Mouse (Mus musculus) forebrain, embryonic 12.5 days (tissue): Measurements from ENCODE around the gene Cbr1. TPM values are rescaled to one million over a fixed set of nuclear protein-coding genes. Genes with fewer than 3 reads are reported as not detected.

Source experiments
- ATAC-seq: fragments of 200-750 bp; cut with Nextera tagmentation; 2 replicates; pipeline ENCODE4 v1.8.0; 2017; ENCODE audit warnings: moderate TSS enrichment; ENCODE audit not compliant: low FRiP score
- H3K27ac ChIP-seq: fragments of 300-500 bp; sonication (generic); 2 replicates; pipeline ENCODE4 v1.5.1; 2016; ENCODE audit warnings: mild to moderate bottlenecking
- H3K27me3 ChIP-seq: fragments of 300-500 bp; sonication (generic); 2 replicates; pipeline ENCODE4 v1.6.1; 2016; ENCODE audit warnings: mild to moderate bottlenecking
- H3K36me3 ChIP-seq: fragments of 300-500 bp; sonication (generic); replicated peaks from 2 replicates; pipeline ENCODE4 v1.6.1; 2016; ENCODE audit warnings: mild to moderate bottlenecking
- H3K4me1 ChIP-seq: fragments of 300-500 bp; sonication (generic); 2 replicates; pipeline ENCODE4 v1.6.1; 2016
- H3K4me2 ChIP-seq: fragments of 300-500 bp; sonication (generic); 2 replicates; pipeline ENCODE4 v1.6.1; 2016; ENCODE audit warnings: mild to moderate bottlenecking, moderate library complexity
- H3K4me3 ChIP-seq: fragments of 300-500 bp; sonication (generic); replicated peaks from 2 replicates; pipeline ENCODE4 v1.5.1; 2016; ENCODE audit warnings: mild to moderate bottlenecking
- H3K9ac ChIP-seq: fragments of 300-500 bp; sonication (generic); 2 replicates; pipeline ENCODE4 v1.6.1; 2016; ENCODE audit warnings: mild to moderate bottlenecking
- H3K9me3 ChIP-seq: fragments of 300-500 bp; sonication (generic); 2 replicates; pipeline ENCODE4 v1.6.1; 2016
- WGBS: fragments of 180-500 bp; shearing (Covaris S2); methylation state at CpG from one replicate; pipeline ENCODE4 v1.1.7; 2016; 5-methylcytosine and 5-hydroxymethylcytosine counted together
- polyA plus RNA-seq: library from polyadenylated mRNA; unstranded; fragments of >200 nt; fragmentation: Nextera tagmentation; extraction: Ambion mirVana; gene quantifications from 2 replicates; pipeline ENCODE4 v1.2.1, GENCODE M21; 2016

The Cbr1 gene
- polyA plus RNA-seq, result 108 and 112 TPM in 2 replicates

GRCm38 (mm10) chr16:93605553-93605952 lies at the start of gene Cbr1:
Cbr1 (plus strand) TSS chr16:93605853.
- Histone ChIP-seq H3K9me3 (no peaks in the 10 kb centered on the region), H3K36me3 (peaks cover 6% of the 10 kb centered on the region; the same call in 1 of the 2 replicates), H3K4me1 (peaks cover 26% of the 10 kb centered on the region), H3K4me3 (peak within 1 kb of the TSS; percentile 62), H3K27ac (no peak within 1 kb of the TSS), H3K9ac (no peak within 1 kb of the TSS), H3K4me2 (peak within 1 kb of the TSS; percentile 90), H3K27me3 (peaks cover 4% of the 10 kb centered on the region; the same call in 1 of the 2 replicates)
- 69% methylated on average over 4 of the region's 4 CpGs for WGBS
- no peak for ATAC-seq

GRCm38 (mm10) chr16:93557646-93558045 lies 48.0 kb upstream of the Cbr1 start:
- H3K4me3 ChIP-seq, result no peak overlapping the region
- H3K9ac ChIP-seq, result no peak overlapping the region
- H3K27ac ChIP-seq, result no peak overlapping the region
- H3K4me1 ChIP-seq, result no peaks in the 10 kb centered on the region
- no peaks in the 10 kb centered on the region for H3K36me3 ChIP-seq
- H3K4me2 ChIP-seq, result no peak overlapping the region
- 75% methylated on average over 8 of the region's 8 CpGs for WGBS
- no peak for ATAC-seq
- H3K27me3 ChIP-seq, result peaks cover 12% of the 10 kb centered on the region; the same call in 1 of the 2 replicates
- no peaks in the 10 kb centered on the region for H3K9me3 ChIP-seq

- no peaks in the 10 kb centered on the region for H3K4me1 ChIP-seq
- no peaks in the 10 kb centered on the region for H3K9me3 ChIP-seq
- ATAC-seq, result no peak
- H3K4me2 ChIP-seq, result peak overlapping the region; percentile 21; the same call in 1 of the 2 replicates
- H3K27ac ChIP-seq, result no peak overlapping the region
- H3K4me3 ChIP-seq, result no peak overlapping the region
- peaks cover 12% of the 10 kb centered on the region; the same call in 1 of the 2 replicates for H3K27me3 ChIP-seq
- WGBS, result 7% methylated on average over 12 of the region's 12 CpGs
- H3K9ac ChIP-seq, result no peak overlapping the region
- no peaks in the 10 kb centered on the region for H3K36me3 ChIP-seq
Measured at GRCm38 (mm10) chr16:93558499-93558898, 47.2 kb upstream of the Cbr1 start.

- Histone ChIP-seq H3K9me3 (no peaks in the 10 kb centered on the region), H3K4me1 (peaks cover 8% of the 10 kb centered on the region; the same call in 1 of the 2 replicates), H3K9ac (no peak overlapping the region), H3K27ac (no peak overlapping the region), H3K27me3 (peaks cover 4% of the 10 kb centered on the region; the same call in 1 of the 2 replicates), H3K4me2 (no peak overlapping the region), H3K4me3 (no peak overlapping the region), H3K36me3 (no peaks in the 10 kb centered on the region)
- 91% methylated on average over 6 of the region's 6 CpGs for WGBS
- no peak for ATAC-seq
Measured at GRCm38 (mm10) chr16:93572383-93572782, 33.3 kb upstream of the Cbr1 start.

GRCm38 (mm10) chr16:93573434-93573833 lies 32.2 kb upstream of the Cbr1 start:
- no peak overlapping the region for H3K27ac ChIP-seq
- no peak for ATAC-seq
- no peak overlapping the region for H3K4me3 ChIP-seq
- H3K36me3 ChIP-seq, result no peaks in the 10 kb centered on the region
- H3K27me3 ChIP-seq, result peaks cover 4% of the 10 kb centered on the region; the same call in 1 of the 2 replicates
- H3K4me1 ChIP-seq, result peaks cover 8% of the 10 kb centered on the region; the same call in 1 of the 2 replicates
- H3K4me2 ChIP-seq, result no peak overlapping the region
- no peak overlapping the region for H3K9ac ChIP-seq
- H3K9me3 ChIP-seq, result no peaks in the 10 kb centered on the region
- 88% methylated on average over 5 of the region's 5 CpGs for WGBS

GRCm38 (mm10) chr16:93574521-93575191 lies 31.0 kb upstream of the Cbr1 start:
- Histone ChIP-seq H3K9ac (no peak overlapping the region), H3K4me1 (peaks cover 8% of the 10 kb centered on the region; the same call in 1 of the 2 replicates), H3K4me3 (no peak overlapping the region), H3K36me3 (no peaks in the 10 kb centered on the region), H3K4me2 (no peak overlapping the region), H3K27ac (no peak overlapping the region), H3K9me3 (no peaks in the 10 kb centered on the region), H3K27me3 (peaks cover 4% of the 10 kb centered on the region; the same call in 1 of the 2 replicates)
- WGBS, result 61% methylated on average over 18 of the region's 18 CpGs
- ATAC-seq, result no peak

GRCm38 (mm10) chr16:93575574-93575973 lies 30.1 kb upstream of the Cbr1 start:
- H3K9ac ChIP-seq, result no peak overlapping the region
- 90% methylated on average over 5 of the region's 5 CpGs for WGBS
- H3K9me3 ChIP-seq, result no peaks in the 10 kb centered on the region
- H3K4me3 ChIP-seq, result no peak overlapping the region
- H3K4me2 ChIP-seq, result no peak overlapping the region
- peaks cover 8% of the 10 kb centered on the region; the same call in 1 of the 2 replicates for H3K4me1 ChIP-seq
- peaks cover 4% of the 10 kb centered on the region; the same call in 1 of the 2 replicates for H3K27me3 ChIP-seq
- no peaks in the 10 kb centered on the region for H3K36me3 ChIP-seq
- H3K27ac ChIP-seq, result no peak overlapping the region
- no peak for ATAC-seq

- Histone ChIP-seq H3K4me1 (peaks cover 8% of the 10 kb centered on the region; the same call in 1 of the 2 replicates), H3K4me3 (no peak overlapping the region), H3K27me3 (peaks cover 4% of the 10 kb centered on the region; the same call in 1 of the 2 replicates), H3K4me2 (no peak overlapping the region), H3K36me3 (no peaks in the 10 kb centered on the region), H3K27ac (no peak overlapping the region), H3K9ac (no peak overlapping the region), H3K9me3 (no peaks in the 10 kb centered on the region)
- 0 out of 2 replicates have a peak, but pooled peaks have one; percentile 60 for ATAC-seq
- WGBS, result 36% methylated on average over 14 of the region's 14 CpGs
Measured at GRCm38 (mm10) chr16:93576412-93577082, 29.1 kb upstream of the Cbr1 start.

GRCm38 (mm10) chr16:93578346-93579005 lies 27.2 kb upstream of the Cbr1 start:
- 87% methylated on average over 8 of the region's 8 CpGs for WGBS
- no peaks in the 10 kb centered on the region for H3K9me3 ChIP-seq
- H3K27ac ChIP-seq, result no peak overlapping the region
- H3K4me2 ChIP-seq, result no peak overlapping the region
- no peak overlapping the region for H3K4me3 ChIP-seq
- ATAC-seq, result no peak
- no peaks in the 10 kb centered on the region for H3K36me3 ChIP-seq
- H3K27me3 ChIP-seq, result peaks cover 4% of the 10 kb centered on the region; the same call in 1 of the 2 replicates
- no peak overlapping the region for H3K9ac ChIP-seq
- peaks cover 8% of the 10 kb centered on the region; the same call in 1 of the 2 replicates for H3K4me1 ChIP-seq

GRCm38 (mm10) chr16:93581125-93581524 lies 24.5 kb upstream of the Cbr1 start:
- Histone ChIP-seq H3K27ac (no peak overlapping the region), H3K4me1 (0 out of 2 replicates have a peak, but pooled peaks cover 3% of the 10 kb centered on the region), H3K9me3 (no peaks in the 10 kb centered on the region), H3K36me3 (peaks cover 9% of the 10 kb centered on the region), H3K4me3 (no peak overlapping the region), H3K27me3 (0 out of 2 replicates have a peak, but pooled peaks cover 3% of the 10 kb centered on the region), H3K4me2 (no peak overlapping the region), H3K9ac (no peak overlapping the region)
- 78% methylated on average over 6 of the region's 6 CpGs for WGBS
- no peak for ATAC-seq

- Histone ChIP-seq H3K9me3 (no peaks in the 10 kb centered on the region), H3K4me3 (no peak overlapping the region), H3K4me2 (no peak overlapping the region), H3K27ac (no peak overlapping the region), H3K4me1 (0 out of 2 replicates have a peak, but pooled peaks cover 3% of the 10 kb centered on the region), H3K9ac (no peak overlapping the region), H3K27me3 (no peaks in the 10 kb centered on the region), H3K36me3 (peaks cover 21% of the 10 kb centered on the region)
- WGBS, result 92% methylated on average over 24 of the region's 24 CpGs
- ATAC-seq, result no peak
Measured at GRCm38 (mm10) chr16:93584976-93585702, 20.5 kb upstream of the Cbr1 start.
